Mouse (Mus musculus): Measurements from ENCODE around the gene Atg9b. TPM values are rescaled to one million over a fixed set of nuclear protein-coding genes. Genes with fewer than 3 reads are reported as not detected.

The Atg9b gene
- polyA plus RNA-seq, 1 experiment from 2014 or later: 0.75 TPM

DNA sequence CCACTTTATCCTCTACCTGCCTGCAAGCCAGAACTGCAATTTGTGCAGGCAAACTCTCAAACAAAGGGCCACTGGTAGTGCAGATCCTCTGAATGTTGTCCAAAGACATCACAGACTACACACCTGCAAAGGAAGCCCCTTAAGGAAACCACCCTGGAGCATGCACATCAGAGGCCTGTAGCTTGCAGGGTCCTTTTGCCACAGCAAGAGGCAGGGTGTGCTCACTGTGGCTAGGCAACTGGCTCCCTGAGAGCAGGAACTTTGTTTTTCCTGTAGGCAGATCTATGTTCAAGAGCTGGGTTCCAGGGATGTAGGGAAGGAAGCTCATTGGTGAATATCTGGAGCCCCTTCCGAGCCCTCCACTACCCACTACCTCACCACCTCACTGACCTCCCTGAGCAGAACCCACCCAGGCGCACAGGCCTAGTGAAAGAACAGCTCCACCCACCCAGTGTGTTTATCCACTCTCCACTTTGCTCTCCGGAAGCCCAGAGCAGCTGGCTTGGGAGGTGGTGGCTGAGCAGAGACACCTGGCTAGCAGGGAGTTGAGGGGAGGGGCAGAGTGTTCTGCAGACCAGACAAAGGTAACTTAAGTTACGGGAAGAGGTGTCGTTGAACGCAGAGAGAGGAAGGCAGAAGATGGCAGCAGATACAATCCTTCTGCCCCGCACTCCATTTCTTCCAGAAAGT lies 44.6 kb downstream of the Atg9b start:
- peak overlapping the region; percentile 94 for H3K4me2 ChIP-seq
- H3K9me3 ChIP-seq (ENCODE audit: control insufficient read depth, low read length): no peaks in the 10 kb centered on the region
- no peak overlapping the region for H3K4me3 ChIP-seq (ENCODE audit: low read depth, low read length)
- 46% methylated on average over 7 of the region's 7 CpGs for WGBS
- H3K4me1 ChIP-seq (replicated peaks; ENCODE audit: control insufficient read depth, insufficient read depth, low read length): peaks cover 53% of the 10 kb centered on the region
- ATAC-seq (replicated peaks; ENCODE audit: low FRiP score) (no peak), DNase-seq (ENCODE audit: low spot score) (no peak)
- no peak overlapping the region for H3K27ac ChIP-seq (ENCODE audit: low read depth, low read length)
- peaks cover 52% of the 10 kb centered on the region for H3K27me3 ChIP-seq (replicated peaks; ENCODE audit: control insufficient read depth, insufficient read depth, low read length)
- no peak overlapping the region for H3K9ac ChIP-seq (ENCODE audit: low read depth, low read length)
- no peaks in the 10 kb centered on the region for H3K36me3 ChIP-seq (ENCODE audit: control insufficient read depth, insufficient read depth, low read length)

DNA sequence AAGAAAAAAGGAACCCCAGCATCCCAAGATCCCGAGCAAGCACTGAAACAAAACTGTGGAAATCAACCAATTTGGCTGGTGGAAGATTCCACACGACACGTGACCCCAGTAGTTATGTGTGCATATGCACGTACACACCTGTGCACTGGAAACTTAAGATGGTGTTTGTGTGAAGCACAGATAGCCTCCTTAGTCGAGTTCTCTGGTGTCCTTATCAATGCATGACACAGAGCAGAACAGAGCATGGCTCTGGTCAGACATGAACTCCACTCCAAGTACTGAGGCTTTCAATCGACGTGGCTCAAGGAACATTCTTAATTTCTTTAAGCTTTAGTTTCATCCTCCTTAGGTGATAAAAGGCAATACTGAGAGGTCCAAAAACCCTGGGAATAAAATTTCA lies 45.6 kb downstream of the Atg9b start:
- no peaks in the 10 kb centered on the region for H3K36me3 ChIP-seq (ENCODE audit: control insufficient read depth, insufficient read depth, low read length)
- no peak overlapping the region for H3K9ac ChIP-seq (ENCODE audit: low read depth, low read length)
- WGBS: 60% methylated on average over 7 of the region's 7 CpGs
- H3K27me3 ChIP-seq (replicated peaks; ENCODE audit: control insufficient read depth, insufficient read depth, low read length): peaks cover 42% of the 10 kb centered on the region
- no peaks in the 10 kb centered on the region for H3K9me3 ChIP-seq (ENCODE audit: control insufficient read depth, low read length)
- no peak overlapping the region for H3K27ac ChIP-seq (ENCODE audit: low read depth, low read length)
- peak; percentile 44; the same call in 1 of the 2 replicates for ATAC-seq (replicated peaks; ENCODE audit: low FRiP score)
- no peak overlapping the region for H3K4me3 ChIP-seq (ENCODE audit: low read depth, low read length)
- peaks cover 51% of the 10 kb centered on the region for H3K4me1 ChIP-seq (replicated peaks; ENCODE audit: control insufficient read depth, insufficient read depth, low read length)
- no peak overlapping the region for H3K4me2 ChIP-seq
- DNase-seq (ENCODE audit: low spot score): no peak

DNA sequence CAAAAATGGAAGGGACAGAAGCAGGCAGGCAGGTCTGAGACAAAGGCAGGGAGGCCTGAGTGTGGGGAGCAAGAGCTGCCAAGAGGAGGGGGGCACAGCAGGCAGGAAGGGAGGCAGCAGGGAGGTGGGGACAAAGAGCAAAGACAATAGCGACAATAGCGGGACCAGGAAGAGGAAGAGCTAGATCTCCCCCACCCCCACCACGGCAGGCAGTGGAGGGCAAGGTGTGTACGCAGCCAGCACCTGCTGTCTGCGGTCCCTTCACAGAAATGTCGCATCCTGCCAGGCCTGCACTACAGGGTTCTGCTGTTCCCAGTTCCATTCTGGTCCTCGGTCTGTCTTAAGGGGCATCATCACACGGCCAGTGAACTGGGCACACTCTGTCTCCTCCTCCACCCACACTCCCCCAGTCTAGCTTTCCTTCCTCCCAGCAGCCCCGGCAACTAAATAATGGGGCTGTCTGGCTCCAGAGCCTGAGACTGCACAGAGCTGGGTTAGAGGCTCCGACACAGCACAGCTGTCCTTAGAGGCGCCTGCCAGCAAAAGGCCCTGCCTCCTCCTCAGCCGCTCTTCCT lies 47.4 kb downstream of the Atg9b start:
- H3K27me3 ChIP-seq (replicated peaks; ENCODE audit: control insufficient read depth, insufficient read depth, low read length): peaks cover 24% of the 10 kb centered on the region
- DNase-seq (ENCODE audit: low spot score): no peak
- H3K4me1 ChIP-seq (replicated peaks; ENCODE audit: control insufficient read depth, insufficient read depth, low read length): peaks cover 46% of the 10 kb centered on the region
- H3K27ac ChIP-seq (ENCODE audit: low read depth, low read length): peak overlapping the region; percentile 53; the same call in 1 of the 2 replicates
- no peak overlapping the region for H3K4me3 ChIP-seq (ENCODE audit: low read depth, low read length)
- ATAC-seq (replicated peaks; ENCODE audit: low FRiP score): no peak
- H3K4me2 ChIP-seq: peak overlapping the region; percentile 34
- H3K36me3 ChIP-seq (ENCODE audit: control insufficient read depth, insufficient read depth, low read length): no peaks in the 10 kb centered on the region
- WGBS: 21% methylated on average over 12 of the region's 12 CpGs
- H3K9ac ChIP-seq (ENCODE audit: low read depth, low read length): 0 out of 2 replicates have a peak overlapping the region, but pooled peaks have one; percentile 0
- H3K9me3 ChIP-seq (ENCODE audit: control insufficient read depth, low read length): no peaks in the 10 kb centered on the region

DNA sequence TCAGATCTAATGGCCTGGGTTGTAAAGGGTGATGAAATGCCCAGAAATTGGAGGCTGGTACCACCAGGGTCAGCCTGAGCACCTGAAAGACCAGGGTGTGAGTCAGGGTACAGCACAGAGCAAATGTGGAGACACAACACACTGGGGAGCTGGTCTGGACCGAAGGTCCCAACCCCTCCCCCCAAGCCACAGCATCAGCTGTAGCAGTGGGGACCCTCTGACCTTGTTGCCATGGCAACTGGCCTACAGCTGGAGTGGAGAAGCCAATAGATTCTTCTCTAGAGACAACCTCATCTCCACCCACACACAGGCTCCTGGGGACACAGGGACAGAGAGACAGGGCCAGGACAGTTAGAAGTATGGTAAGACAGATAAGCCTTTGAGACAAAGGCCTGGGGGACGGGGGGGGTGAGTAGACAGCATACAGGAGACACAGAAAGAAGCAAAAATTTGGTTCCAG lies 47.9 kb downstream of the Atg9b start:
- Histone ChIP-seq H3K36me3 (ENCODE audit: control insufficient read depth, insufficient read depth, low read length) (no peaks in the 10 kb centered on the region), H3K9me3 (ENCODE audit: control insufficient read depth, low read length) (no peaks in the 10 kb centered on the region), H3K4me1 (replicated peaks; ENCODE audit: control insufficient read depth, insufficient read depth, low read length) (peaks cover 45% of the 10 kb centered on the region), H3K27me3 (replicated peaks; ENCODE audit: control insufficient read depth, insufficient read depth, low read length) (peaks cover 19% of the 10 kb centered on the region), H3K4me2 (peak overlapping the region; percentile 34), H3K9ac (ENCODE audit: low read depth, low read length) (no peak overlapping the region), H3K4me3 (ENCODE audit: low read depth, low read length) (no peak overlapping the region), H3K27ac (ENCODE audit: low read depth, low read length) (peak overlapping the region; percentile 53; the same call in 1 of the 2 replicates)
- 32% methylated on average over 2 of the region's 2 CpGs for WGBS
- DNase-seq (ENCODE audit: low spot score) (peak; percentile 60), ATAC-seq (replicated peaks; ENCODE audit: low FRiP score) (peak; percentile 68)

DNA sequence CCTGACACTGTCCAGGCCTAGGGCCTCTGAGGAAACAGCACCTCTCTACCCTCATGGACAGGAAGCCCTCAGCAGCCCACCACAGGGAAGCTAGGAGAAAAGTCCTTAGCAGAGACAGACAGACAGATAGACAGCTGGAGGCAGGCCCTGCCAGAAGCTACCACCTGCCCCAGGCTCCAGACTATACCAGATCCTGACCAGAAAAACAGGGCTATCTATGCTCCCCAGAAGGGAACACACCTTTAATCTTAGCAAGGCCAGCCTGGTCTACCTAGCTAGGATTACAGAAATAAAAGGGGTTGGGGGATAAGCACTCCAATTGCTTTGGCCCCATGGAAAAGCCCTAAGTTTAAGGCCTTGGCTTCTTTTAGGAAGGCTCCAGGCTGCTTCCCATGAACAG lies 48.6 kb downstream of the Atg9b start:
- peak overlapping the region; percentile 53; the same call in 1 of the 2 replicates for H3K27ac ChIP-seq (ENCODE audit: low read depth, low read length)
- no peaks in the 10 kb centered on the region for H3K9me3 ChIP-seq (ENCODE audit: control insufficient read depth, low read length)
- no peak for DNase-seq (ENCODE audit: low spot score)
- 0 out of 2 replicates have a peak overlapping the region, but pooled peaks have one; percentile 10 for H3K4me2 ChIP-seq
- H3K36me3 ChIP-seq (ENCODE audit: control insufficient read depth, insufficient read depth, low read length): no peaks in the 10 kb centered on the region
- peaks cover 39% of the 10 kb centered on the region for H3K4me1 ChIP-seq (replicated peaks; ENCODE audit: control insufficient read depth, insufficient read depth, low read length)
- peaks cover 13% of the 10 kb centered on the region for H3K27me3 ChIP-seq (replicated peaks; ENCODE audit: control insufficient read depth, insufficient read depth, low read length)
- H3K4me3 ChIP-seq (ENCODE audit: low read depth, low read length): no peak overlapping the region
- no peak overlapping the region for H3K9ac ChIP-seq (ENCODE audit: low read depth, low read length)
- ATAC-seq (replicated peaks; ENCODE audit: low FRiP score): peak; percentile 18; the same call in 1 of the 2 replicates

DNA sequence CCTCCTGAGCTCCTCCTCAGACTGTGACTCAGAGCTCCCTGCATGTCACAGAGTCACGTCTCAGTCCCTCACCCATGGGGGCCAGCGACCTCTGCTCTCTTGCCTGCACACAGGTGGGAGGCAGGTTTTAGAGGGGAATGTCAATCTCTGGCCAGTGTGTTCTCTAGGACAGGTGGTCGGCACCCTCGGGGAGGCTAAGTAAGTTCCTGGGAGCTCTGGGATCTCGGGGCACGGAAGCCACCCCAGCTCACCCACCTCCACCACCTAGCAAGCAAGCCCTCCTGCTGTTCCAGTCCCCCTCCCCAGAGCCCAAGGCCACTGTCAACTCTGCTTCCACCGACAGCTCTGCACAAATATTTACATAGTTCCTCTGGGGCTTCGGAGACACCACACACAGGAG lies 49.0 kb downstream of the Atg9b start:
- H3K4me3 ChIP-seq (ENCODE audit: low read depth, low read length): no peak overlapping the region
- H3K9ac ChIP-seq (ENCODE audit: low read depth, low read length): no peak overlapping the region
- no peaks in the 10 kb centered on the region for H3K36me3 ChIP-seq (ENCODE audit: control insufficient read depth, insufficient read depth, low read length)
- WGBS: 46% methylated on average over 8 of the region's 8 CpGs
- ATAC-seq (replicated peaks; ENCODE audit: low FRiP score): no peak
- no peak for DNase-seq (ENCODE audit: low spot score)
- H3K9me3 ChIP-seq (ENCODE audit: control insufficient read depth, low read length): no peaks in the 10 kb centered on the region
- peaks cover 36% of the 10 kb centered on the region for H3K4me1 ChIP-seq (replicated peaks; ENCODE audit: control insufficient read depth, insufficient read depth, low read length)
- peaks cover 9% of the 10 kb centered on the region for H3K27me3 ChIP-seq (replicated peaks; ENCODE audit: control insufficient read depth, insufficient read depth, low read length)
- no peak overlapping the region for H3K4me2 ChIP-seq
- no peak overlapping the region; the same call in 1 of the 2 replicates for H3K27ac ChIP-seq (ENCODE audit: low read depth, low read length)

DNA sequence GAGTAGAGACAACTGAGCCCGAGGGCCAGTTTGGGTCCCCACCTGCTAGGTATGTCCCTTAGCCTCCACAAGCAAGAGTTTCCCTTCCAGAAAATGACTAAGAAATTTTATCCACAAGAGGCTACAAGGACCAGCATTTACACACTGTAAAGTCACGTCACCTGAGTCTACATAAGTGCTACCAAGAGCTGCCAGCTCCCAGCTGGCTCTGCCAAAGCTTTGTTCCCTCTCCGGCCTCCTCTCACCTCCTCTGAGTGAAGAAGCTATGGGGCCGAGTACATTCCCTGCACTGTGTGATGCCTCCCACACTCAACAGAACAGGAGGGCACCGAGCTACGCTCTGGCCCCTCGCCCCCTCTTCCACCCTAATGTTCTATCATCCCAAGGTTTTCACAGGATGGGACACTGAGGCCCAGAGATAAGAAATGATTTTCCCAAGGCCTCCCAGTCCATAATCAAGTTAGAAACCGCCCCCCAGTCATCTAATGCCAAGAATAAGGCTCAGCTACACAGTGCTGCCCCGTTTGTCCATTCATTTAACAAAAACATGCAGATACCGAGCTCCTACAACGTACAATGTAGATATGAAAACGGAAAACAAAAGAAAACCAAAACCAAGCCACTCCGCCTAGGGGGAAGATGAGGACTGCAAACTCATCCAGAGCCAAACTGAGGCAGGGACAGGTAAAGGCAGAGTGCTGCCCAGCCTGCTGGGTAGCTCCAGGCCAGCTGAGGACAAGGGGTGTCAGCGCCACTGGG lies 49.6 kb downstream of the Atg9b start:
- ATAC-seq (replicated peaks; ENCODE audit: low FRiP score): no peak
- Histone ChIP-seq H3K4me1 (replicated peaks; ENCODE audit: control insufficient read depth, insufficient read depth, low read length) (peaks cover 31% of the 10 kb centered on the region), H3K9ac (ENCODE audit: low read depth, low read length) (no peak overlapping the region), H3K4me2 (no peak overlapping the region), H3K27me3 (replicated peaks; ENCODE audit: control insufficient read depth, insufficient read depth, low read length) (peaks cover 3% of the 10 kb centered on the region), H3K9me3 (ENCODE audit: control insufficient read depth, low read length) (no peaks in the 10 kb centered on the region), H3K27ac (ENCODE audit: low read depth, low read length) (no peak overlapping the region; the same call in 1 of the 2 replicates), H3K36me3 (ENCODE audit: control insufficient read depth, insufficient read depth, low read length) (no peaks in the 10 kb centered on the region), H3K4me3 (ENCODE audit: low read depth, low read length) (no peak overlapping the region)
- WGBS: 73% methylated on average over 14 of the region's 14 CpGs
- DNase-seq (ENCODE audit: low spot score): no peak

DNA sequence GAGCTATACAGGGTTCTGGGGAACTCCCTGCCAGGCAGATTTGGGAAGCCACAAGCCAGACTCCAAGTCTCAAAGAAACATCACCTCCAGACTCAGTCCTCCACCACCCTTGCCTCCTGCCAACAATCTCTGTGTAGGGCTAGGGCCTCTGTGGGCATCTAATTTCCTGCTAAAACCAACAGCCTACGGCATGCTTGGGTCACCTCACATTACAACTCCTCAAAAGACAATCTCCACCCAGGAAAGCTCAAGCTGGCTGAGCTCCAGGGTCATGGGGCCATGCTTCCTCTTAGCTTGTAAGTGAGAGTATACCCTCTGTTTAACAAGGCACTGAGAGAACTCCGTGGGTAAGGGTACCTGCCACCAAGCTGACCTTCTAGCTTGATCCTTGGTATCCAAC lies 54.1 kb downstream of the Atg9b start:
- ATAC-seq (replicated peaks; ENCODE audit: low FRiP score) (no peak), DNase-seq (ENCODE audit: low spot score) (no peak)
- Histone ChIP-seq H3K4me3 (ENCODE audit: low read depth, low read length) (no peak overlapping the region), H3K4me2 (no peak overlapping the region), H3K4me1 (replicated peaks; ENCODE audit: control insufficient read depth, insufficient read depth, low read length) (peaks cover 6% of the 10 kb centered on the region; the same call in 1 of the 2 replicates), H3K27me3 (replicated peaks; ENCODE audit: control insufficient read depth, insufficient read depth, low read length) (no peaks in the 10 kb centered on the region), H3K27ac (ENCODE audit: low read depth, low read length) (no peak overlapping the region), H3K9ac (ENCODE audit: low read depth, low read length) (no peak overlapping the region), H3K36me3 (ENCODE audit: control insufficient read depth, insufficient read depth, low read length) (no peaks in the 10 kb centered on the region), H3K9me3 (ENCODE audit: control insufficient read depth, low read length) (no peaks in the 10 kb centered on the region)
- WGBS: 48% methylated on average over 2 of the region's 2 CpGs
